Comparison of ENCODE assay signal across 9 mouse cellular contexts in the genomic region with DNA sequence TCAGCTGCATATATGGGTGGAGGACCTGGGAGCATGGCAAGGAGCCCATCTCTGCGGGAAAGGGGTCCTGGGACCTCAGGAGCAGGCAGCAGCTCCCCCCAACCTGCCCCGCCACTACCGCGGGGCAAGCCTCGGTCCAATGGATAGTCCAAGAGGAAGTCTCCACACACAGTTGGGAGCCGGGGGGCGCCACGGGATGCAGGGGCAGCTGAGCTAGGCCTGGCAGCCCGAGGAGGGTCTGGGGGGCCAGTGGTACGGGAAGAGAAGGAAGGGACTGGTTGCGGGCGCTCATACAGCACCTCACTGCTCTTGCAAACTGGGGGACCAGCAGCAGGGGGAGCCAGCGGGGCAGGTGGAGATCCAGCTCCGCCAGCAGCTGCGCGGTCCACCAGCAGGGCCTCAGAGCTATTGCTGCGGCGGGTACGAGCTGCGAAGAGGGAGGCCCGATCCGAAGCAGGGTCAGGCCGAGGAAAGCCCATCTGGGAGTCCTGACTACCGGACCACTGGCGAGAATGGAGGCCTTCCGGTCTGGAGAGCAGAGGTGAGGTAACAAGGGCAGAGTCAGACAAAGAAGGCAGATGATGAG. TPM values are rescaled to one million over a fixed set of nuclear protein-coding genes. Genes with fewer than 3 reads are reported as not detected.
DNase-seq lines count a peak whose midpoint lies in the region; ATAC-seq lines count a peak whose summit lies in the region.
"Had no signal": no experiment of that assay in that cellular context is flagged by ENCODE, and none has a peak within 500 bp of the region (broad histone marks: within the 10 kb centered on the region; RNA-seq: fewer than 3 reads in every experiment).

No protein-coding gene starts in this region.

- no peaks in the 10 kb centered on the region for H3K9me3 ChIP-seq in liver, embryonic 13.5 days (replicated peaks)
- H3K9me3 ChIP-seq: embryonic facial prominence, embryonic 15.5 days had no signal

- 23% methylated on average over 26 of the region's 26 CpGs for WGBS in liver, embryonic 13.5 days (ENCODE audit: insufficient replicate concordance)

- DNase-seq in ovary, postnatal 36 days (ENCODE audit: low spot score) = peak; percentile 66
- DNase-seq in ovary, adult 18-20 months (ENCODE audit: low spot score) = no peak
- DNase-seq in cerebellum, adult 9-11 months = peak; percentile 66
- DNase-seq in heart, adult 11 months = peak; percentile 93
- peak; percentile 46 to 69 for DNase-seq in kidney, adult 8-10 months
- peak; percentile 72 for DNase-seq in liver, embryonic 13.5 days
- DNase-seq in urinary bladder, postnatal 25 days (ENCODE audit: low spot score) = peak; percentile 52

- peak overlapping the region; percentile 25; the same call in 1 of the 2 replicates for H3K4me3 ChIP-seq in liver, embryonic 13.5 days (replicated peaks)
- H3K4me3 ChIP-seq: embryonic facial prominence, embryonic 15.5 days had no signal

- peak overlapping the region; percentile 47 for H3K4me2 ChIP-seq in liver, embryonic 13.5 days
- H3K4me2 ChIP-seq: embryonic facial prominence, embryonic 15.5 days had no signal

- no peaks in the 10 kb centered on the region for H3K27me3 ChIP-seq in liver, embryonic 13.5 days
- H3K27me3 ChIP-seq: embryonic facial prominence, embryonic 15.5 days had no signal

- peak overlapping the region; percentile 29; the same call in 1 of the 2 replicates for H3K9ac ChIP-seq in liver, embryonic 13.5 days
- H3K9ac ChIP-seq: embryonic facial prominence, embryonic 15.5 days had no signal

- H3K4me1 ChIP-seq in liver, embryonic 13.5 days (replicated peaks) = peaks cover 12% of the 10 kb centered on the region

- ATAC-seq in liver, embryonic 13.5 days (ENCODE audit: low read depth) = peak; percentile 60; the same call in 1 of the 2 replicates
- ATAC-seq in neutrophil, adult 5-6 weeks (ENCODE audit: extremely low read depth, insufficient number of reproducible peaks, low FRiP score, poor library complexity, severe bottlenecking) = peak; percentile 84

- no peaks in the 10 kb centered on the region for H3K36me3 ChIP-seq in liver, embryonic 13.5 days

- no peak overlapping the region for H3K27ac ChIP-seq in liver, embryonic 13.5 days
- H3K27ac ChIP-seq: embryonic facial prominence, embryonic 15.5 days had no signal

RNA-seq across cellular contexts. Expression of a gene that starts 5.4 kb away (rescaled TPM):
- 8.3 and 9.1 TPM in 2 replicates for polyA plus RNA-seq in liver, embryonic 13.5 days (2015; fragmentation: Nextera tagmentation; extraction: Ambion mirVana)
- total RNA-seq in neutrophil, adult 5-6 weeks (2017) = 4.4 and 7.1 TPM in 2 replicates

RNA-seq across cellular contexts. Expression of a gene that starts 11.6 kb away (rescaled TPM):
- polyA plus RNA-seq in liver, embryonic 13.5 days (2015; fragmentation: Nextera tagmentation; extraction: Ambion mirVana) = 0.25 TPM in 1 of 2 replicates, not detected in the other
- total RNA-seq in neutrophil, adult 5-6 weeks (2017) = 3.0 TPM in 1 of 2 replicates, not detected in the other

RNA-seq across cellular contexts. Expression of a gene that starts 17.0 kb away (rescaled TPM):
- polyA plus RNA-seq in liver, embryonic 13.5 days (2015; fragmentation: Nextera tagmentation; extraction: Ambion mirVana) = 1.7 TPM in 2 replicates
- 2.7 TPM in 1 of 2 replicates, not detected in the other for total RNA-seq in neutrophil, adult 5-6 weeks (2017)

RNA-seq across cellular contexts. Expression of a gene that starts 19.5 kb away (rescaled TPM):
- polyA plus RNA-seq in liver, embryonic 13.5 days (2015; fragmentation: Nextera tagmentation; extraction: Ambion mirVana) = 13.3 and 15.2 TPM in 2 replicates
- 80.8 and 86.0 TPM in 2 replicates for total RNA-seq in neutrophil, adult 5-6 weeks (2017)

RNA-seq across cellular contexts. Expression of a gene that starts 28.7 kb away (rescaled TPM):
- 8.9 and 10.1 TPM in 2 replicates for polyA plus RNA-seq in liver, embryonic 13.5 days (2015; fragmentation: Nextera tagmentation; extraction: Ambion mirVana)
- 30.7 and 40.0 TPM in 2 replicates for total RNA-seq in neutrophil, adult 5-6 weeks (2017)
